Mouse (Mus musculus): ENCODE results near the gene Ttc32. TPM values are rescaled to one million over a fixed set of nuclear protein-coding genes. Genes with fewer than 3 reads are reported as not detected.

Ttc32 gene
- 4.8 and 6.2 TPM in 2 replicates for polyA plus RNA-seq (2012; rRNA removed)

GRCm38 (mm10) chr12:9029888-9030723 is at the start of gene Ttc32:
Ttc32 (plus strand) TSS chr12:9029997.

Other genes with a start within 250 kb of the Ttc32 start
- 64.4 and 72.2 TPM in 2 replicates for gene Laptm4a, start 108.3 kb upstream of the Ttc32 start, polyA plus RNA-seq (2012; rRNA removed)
- gene Matn3, start 82.1 kb upstream of the Ttc32 start, polyA plus RNA-seq (2012; rRNA removed): 0.05 and 0.08 TPM in 2 replicates
- gene Wdr35, start 56.1 kb upstream of the Ttc32 start, polyA plus RNA-seq (2012; rRNA removed): 0.67 and 0.71 TPM in 2 replicates